Mouse (Mus musculus): ENCODE measurements around the gene Cdkl2. TPM values are rescaled to one million over a fixed set of nuclear protein-coding genes. Genes with fewer than 3 reads are reported as not detected.
A peak's percentile ranks its signal among the peaks of the same experiment; 100 is the strongest.

Cdkl2 gene
- 4.8 and 5.2 TPM in 2 replicates for polyA plus RNA-seq (2015; fragmentation: Nextera tagmentation; extraction: Ambion mirVana)

GRCm38 (mm10) chr5:92043783-92044182 lies at the start of gene Cdkl2:
TSS of gene Cdkl2 (minus strand) at chr5:92043883.
- Histone ChIP-seq H3K4me2 (peak within 1 kb of the TSS; percentile 91), H3K9ac (peak within 1 kb of the TSS; percentile 68), H3K27me3 (peaks cover 16% of the 10 kb centered on the region), H3K27ac (replicated peaks) (peak within 1 kb of the TSS; percentile 57; the same call in 1 of the 2 replicates), H3K9me3 (no peaks in the 10 kb centered on the region), H3K36me3 (no peaks in the 10 kb centered on the region), H3K4me3 (peak within 1 kb of the TSS; percentile 70), H3K4me1 (replicated peaks) (0 out of 2 replicates have a peak, but pooled peaks cover 5% of the 10 kb centered on the region)
- ATAC-seq (ENCODE audit: low read depth), result no peak
- 71% methylated on average over 4 of the region's 4 CpGs for WGBS

DNA sequence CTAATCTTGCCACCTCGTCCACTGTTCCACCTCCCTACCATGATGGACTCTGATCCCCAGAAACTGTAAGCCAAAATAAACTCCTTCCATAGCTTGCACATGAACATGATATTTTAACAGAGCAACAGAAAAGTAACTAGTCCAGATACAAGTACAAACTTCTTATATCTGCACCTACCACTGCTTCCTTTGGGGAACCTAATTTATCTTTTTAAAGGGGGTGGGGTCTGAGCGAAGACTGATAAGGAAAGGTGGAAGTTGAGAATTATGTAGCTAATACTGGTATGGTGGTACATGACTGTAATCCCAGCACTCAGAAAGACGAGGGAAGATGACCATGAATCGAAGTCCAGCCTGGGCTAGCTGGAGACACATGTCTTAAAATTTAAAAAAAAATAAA lies 43.8 kb upstream of the Cdkl2 start:
- Histone ChIP-seq H3K9ac (no peak overlapping the region), H3K27me3 (no peaks in the 10 kb centered on the region), H3K4me2 (no peak overlapping the region), H3K27ac (replicated peaks) (no peak overlapping the region), H3K36me3 (no peaks in the 10 kb centered on the region), H3K9me3 (no peaks in the 10 kb centered on the region), H3K4me3 (no peak overlapping the region), H3K4me1 (replicated peaks) (peaks cover under 1% of the 10 kb centered on the region; the same call in 1 of the 2 replicates)
- no peak for ATAC-seq (ENCODE audit: low read depth)
- WGBS, result 90% methylated on average over 4 of the region's 4 CpGs

GRCm38 (mm10) chr5:92085821-92086550 lies 42.3 kb upstream of the Cdkl2 start:
- WGBS, result 87% methylated on average over 7 of the region's 7 CpGs
- Histone ChIP-seq H3K36me3 (no peaks in the 10 kb centered on the region), H3K27ac (replicated peaks) (no peak overlapping the region), H3K4me2 (no peak overlapping the region), H3K4me1 (replicated peaks) (peaks cover 15% of the 10 kb centered on the region), H3K27me3 (no peaks in the 10 kb centered on the region), H3K9me3 (no peaks in the 10 kb centered on the region), H3K9ac (no peak overlapping the region), H3K4me3 (no peak overlapping the region)
- no peak for ATAC-seq (ENCODE audit: low read depth)

DNA sequence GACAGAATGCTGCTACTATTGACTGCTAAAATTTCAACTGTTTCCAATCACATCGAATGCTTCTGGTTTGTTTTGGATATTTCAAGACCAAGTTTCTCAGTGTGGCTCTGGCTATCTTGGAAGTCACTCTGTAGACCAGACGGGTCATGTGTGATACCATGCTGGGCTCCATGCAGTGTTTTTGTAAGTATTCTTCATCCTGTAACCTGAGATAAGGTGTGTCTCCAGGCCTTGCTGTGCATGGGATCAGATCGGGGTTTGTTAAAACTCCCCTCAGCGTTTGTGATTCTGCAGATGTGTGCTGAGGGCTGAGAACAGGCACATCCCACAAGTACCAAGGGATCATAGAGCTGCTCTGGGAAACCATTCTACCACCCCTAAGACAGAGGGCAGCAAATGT lies 41.6 kb upstream of the Cdkl2 start:
- 72% methylated on average over 4 of the region's 4 CpGs for WGBS

DNA sequence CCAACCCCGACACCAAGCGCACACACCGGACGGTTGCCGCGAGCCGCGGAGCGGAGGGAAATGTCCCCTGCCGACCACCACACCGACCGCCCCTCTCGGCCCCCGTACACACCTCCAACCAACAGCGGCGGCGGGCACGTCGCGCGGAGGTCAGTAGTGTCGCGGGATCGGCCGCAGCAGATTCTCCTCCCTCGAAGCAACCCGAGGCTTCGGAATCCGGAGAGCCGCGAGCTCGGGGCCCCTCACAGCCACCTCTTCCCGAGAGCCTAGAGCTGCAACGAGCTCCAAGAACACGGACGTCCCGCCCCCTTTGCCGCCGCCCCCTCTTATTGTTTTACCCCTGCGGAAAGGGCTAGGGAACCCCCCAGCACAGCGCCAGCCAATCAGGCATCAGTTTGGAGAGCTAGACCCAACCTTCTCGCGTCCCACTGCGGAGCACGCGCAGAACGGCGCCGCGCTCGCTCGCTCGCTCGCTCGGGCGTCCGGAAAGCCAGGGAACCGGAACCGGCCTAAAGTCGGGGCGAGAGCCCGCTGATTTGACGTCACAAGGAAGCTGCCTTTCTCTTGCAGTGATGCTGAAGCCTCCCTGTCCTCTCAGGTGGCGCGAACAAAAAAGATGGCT lies 39.8 kb upstream of the Cdkl2 start, which contains the start of gene G3bp2:
Gene G3bp2 (minus strand): TSS at position 303 of the 622 bp plus-strand sequence.
- WGBS, result under 1% methylated on average over 65 of the region's 65 CpGs
- H3K4me1 ChIP-seq (replicated peaks), result peaks cover 36% of the 10 kb centered on the region

More for the DNA sequence above, 41.6 kb upstream of the Cdkl2 start:
- no peaks in the 10 kb centered on the region for H3K9me3 ChIP-seq
- H3K9ac ChIP-seq, result no peak overlapping the region
- H3K36me3 ChIP-seq, result no peaks in the 10 kb centered on the region
- H3K27ac ChIP-seq (replicated peaks), result no peak overlapping the region
- no peak overlapping the region for H3K4me2 ChIP-seq
- H3K4me1 ChIP-seq (replicated peaks), result peaks cover 23% of the 10 kb centered on the region
- no peak for ATAC-seq (ENCODE audit: low read depth)
- H3K27me3 ChIP-seq, result no peaks in the 10 kb centered on the region
- H3K4me3 ChIP-seq, result no peak overlapping the region

DNA sequence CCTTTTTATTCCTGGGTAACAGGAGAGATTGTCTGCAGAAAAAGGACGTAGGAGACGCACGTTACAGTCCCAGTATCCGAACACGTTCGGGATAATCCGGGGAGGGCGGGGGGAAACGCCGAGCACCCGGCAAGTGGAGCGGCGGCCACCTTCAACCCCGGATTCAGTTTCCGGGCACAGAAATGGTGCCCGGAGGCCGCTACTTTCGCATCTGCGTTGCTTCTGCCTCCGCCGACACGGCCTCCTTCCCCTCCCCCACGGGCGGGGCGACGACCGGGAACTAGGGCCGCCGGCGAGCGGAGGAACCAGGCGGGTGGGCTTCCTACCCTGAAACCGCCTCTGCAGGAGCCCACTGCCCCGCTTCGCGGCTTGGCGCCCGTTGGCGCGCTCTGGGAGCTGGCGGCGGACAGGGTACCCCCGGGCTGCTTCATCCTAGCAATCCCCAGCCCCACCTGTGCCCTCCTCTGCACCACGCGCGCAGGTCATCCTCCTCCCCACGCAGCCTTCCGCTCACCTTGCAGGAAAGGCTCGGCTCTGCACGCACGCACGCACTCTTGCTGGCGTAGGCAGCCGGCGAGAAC lies 39.2 kb upstream of the Cdkl2 start:
- Histone ChIP-seq H3K4me1 (replicated peaks) (peaks cover 36% of the 10 kb centered on the region), H3K27me3 (no peaks in the 10 kb centered on the region), H3K27ac (replicated peaks) (peak overlapping the region; percentile 97), H3K4me2 (peak overlapping the region; percentile 57), H3K36me3 (no peaks in the 10 kb centered on the region), H3K4me3 (peak overlapping the region; percentile 82), H3K9me3 (no peaks in the 10 kb centered on the region), H3K9ac (peak overlapping the region; percentile 86)
- ATAC-seq (ENCODE audit: low read depth), result peak; percentile 83
- WGBS, result under 1% methylated on average over 54 of the region's 55 CpGs

More for the DNA sequence above, 39.8 kb upstream of the Cdkl2 start, which contains the start of gene G3bp2:
- H3K36me3 ChIP-seq, result no peaks in the 10 kb centered on the region
- peak within 1 kb of the TSS; percentile 86 for H3K9ac ChIP-seq
- no peaks in the 10 kb centered on the region for H3K27me3 ChIP-seq
- peak; percentile 97 for ATAC-seq (ENCODE audit: low read depth)
- peak within 1 kb of the TSS; percentile 82 for H3K4me3 ChIP-seq
- no peaks in the 10 kb centered on the region for H3K9me3 ChIP-seq
- peak within 1 kb of the TSS; percentile 97 for H3K27ac ChIP-seq (replicated peaks)
- H3K4me2 ChIP-seq, result peak within 1 kb of the TSS; percentile 57

DNA sequence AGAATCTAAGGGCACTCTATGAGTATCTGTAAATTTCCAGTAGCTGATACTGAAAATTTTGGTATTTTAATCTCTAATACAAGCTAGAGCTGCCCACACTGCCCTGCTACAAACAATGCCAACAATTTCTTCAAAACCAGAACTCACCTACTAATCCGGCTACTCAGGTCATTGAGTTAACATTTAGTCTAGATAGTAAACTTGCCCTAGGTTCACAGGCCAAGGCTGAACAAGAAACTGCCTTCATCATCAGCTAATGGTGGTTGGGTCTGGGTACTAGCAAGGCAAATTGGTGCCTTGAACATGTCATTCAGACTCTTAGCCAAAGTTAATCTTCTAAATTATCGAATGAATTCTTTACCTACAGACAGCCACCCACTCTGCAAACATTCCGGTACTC lies 37.6 kb upstream of the Cdkl2 start:
- H3K4me1 ChIP-seq (replicated peaks), result peaks cover 36% of the 10 kb centered on the region
- WGBS, result 79% methylated on average over 3 of the region's 3 CpGs
- peak overlapping the region; percentile 86 for H3K9ac ChIP-seq
- peaks cover 5% of the 10 kb centered on the region; the same call in 1 of the 2 replicates for H3K36me3 ChIP-seq
- H3K27ac ChIP-seq (replicated peaks), result no peak overlapping the region
- H3K27me3 ChIP-seq, result no peaks in the 10 kb centered on the region
- peak overlapping the region; percentile 57 for H3K4me2 ChIP-seq
- ATAC-seq (ENCODE audit: low read depth), result no peak
- peak overlapping the region; percentile 82 for H3K4me3 ChIP-seq
- H3K9me3 ChIP-seq, result no peaks in the 10 kb centered on the region

GRCm38 (mm10) chr5:92080400-92080799 lies 36.7 kb upstream of the Cdkl2 start:
- Histone ChIP-seq H3K27ac (replicated peaks) (no peak overlapping the region), H3K27me3 (no peaks in the 10 kb centered on the region), H3K36me3 (peaks cover 6% of the 10 kb centered on the region; the same call in 1 of the 2 replicates), H3K9me3 (no peaks in the 10 kb centered on the region), H3K4me2 (peak overlapping the region; percentile 57; the same call in 1 of the 2 replicates), H3K9ac (no peak overlapping the region), H3K4me3 (no peak overlapping the region), H3K4me1 (replicated peaks) (peaks cover 36% of the 10 kb centered on the region)
- 67% methylated on average over 1 of the region's 1 CpGs for WGBS
- ATAC-seq (ENCODE audit: low read depth), result no peak

DNA sequence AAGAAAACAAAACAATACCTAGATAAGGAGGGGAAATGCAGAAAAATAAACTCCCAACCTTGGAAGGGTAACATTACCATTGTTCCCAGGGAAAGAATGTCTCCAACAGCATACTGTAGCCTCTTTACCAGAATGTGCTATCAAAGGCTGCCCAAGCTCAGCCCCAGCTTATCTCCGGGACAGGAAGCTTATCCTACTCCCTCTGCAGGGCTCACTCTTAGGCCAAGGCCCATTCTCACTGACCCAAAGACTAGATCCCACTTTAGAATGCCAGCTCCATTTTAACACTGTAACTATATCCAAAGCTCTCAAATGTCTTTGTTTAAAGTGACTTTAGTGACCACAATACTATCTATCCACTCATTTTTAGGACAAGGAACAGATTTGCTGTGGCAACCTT lies 35.6 kb upstream of the Cdkl2 start:
- H3K27ac ChIP-seq (replicated peaks), result no peak overlapping the region
- no peak for ATAC-seq (ENCODE audit: low read depth)
- peaks cover 36% of the 10 kb centered on the region for H3K4me1 ChIP-seq (replicated peaks)
- no peak overlapping the region for H3K9ac ChIP-seq
- peaks cover 6% of the 10 kb centered on the region; the same call in 1 of the 2 replicates for H3K36me3 ChIP-seq
- H3K27me3 ChIP-seq, result no peaks in the 10 kb centered on the region
- 68% methylated on average over 1 of the region's 1 CpGs for WGBS
- no peaks in the 10 kb centered on the region for H3K9me3 ChIP-seq
- H3K4me3 ChIP-seq, result no peak overlapping the region
- H3K4me2 ChIP-seq, result no peak overlapping the region

DNA sequence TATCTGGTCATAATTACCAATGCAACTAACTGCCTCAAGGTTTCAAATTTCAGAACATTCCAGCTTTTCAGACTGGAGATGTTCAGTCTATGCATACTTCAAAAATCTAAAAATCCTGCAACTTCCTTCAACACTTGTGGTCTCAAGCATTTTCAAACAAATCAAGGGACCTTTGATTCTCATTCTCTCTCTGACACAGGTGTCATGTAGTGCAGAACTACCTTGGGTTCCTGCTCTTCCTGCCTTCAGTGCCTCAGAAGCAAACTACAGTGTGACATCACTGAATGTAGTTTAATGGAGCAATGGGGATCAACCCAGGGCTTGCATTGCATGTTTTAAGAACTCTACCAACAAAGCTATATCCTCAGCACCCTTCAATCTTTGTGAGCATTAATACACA lies 35.1 kb upstream of the Cdkl2 start:
- Histone ChIP-seq H3K9ac (no peak overlapping the region), H3K36me3 (peaks cover 6% of the 10 kb centered on the region; the same call in 1 of the 2 replicates), H3K4me1 (replicated peaks) (peaks cover 41% of the 10 kb centered on the region), H3K27ac (replicated peaks) (no peak overlapping the region), H3K9me3 (no peaks in the 10 kb centered on the region), H3K4me3 (no peak overlapping the region), H3K27me3 (no peaks in the 10 kb centered on the region), H3K4me2 (no peak overlapping the region)
- no peak for ATAC-seq (ENCODE audit: low read depth)

DNA sequence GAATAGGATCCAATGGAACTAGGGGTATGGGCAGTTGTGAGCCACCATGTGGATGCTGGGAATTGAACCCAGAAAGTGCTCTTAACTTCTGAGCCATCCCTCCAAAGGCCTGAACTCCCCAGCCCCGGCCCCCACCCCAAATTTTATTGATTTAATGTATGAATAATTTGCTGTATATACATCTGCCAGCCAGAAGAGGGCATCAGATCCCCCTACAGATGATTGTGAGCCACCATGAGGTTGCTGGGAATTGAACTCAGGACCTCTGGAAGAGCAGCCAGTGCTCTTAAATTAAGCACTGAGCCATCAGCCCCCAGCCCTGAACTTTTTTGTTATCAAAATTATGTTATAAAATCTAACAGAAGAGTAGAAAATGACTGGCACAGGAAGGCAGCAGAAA lies 32.6 kb upstream of the Cdkl2 start:
- no peak for ATAC-seq (ENCODE audit: low read depth)
- Histone ChIP-seq H3K27me3 (no peaks in the 10 kb centered on the region), H3K4me1 (replicated peaks) (peaks cover 29% of the 10 kb centered on the region), H3K9ac (no peak overlapping the region), H3K36me3 (peaks cover 15% of the 10 kb centered on the region), H3K27ac (replicated peaks) (no peak overlapping the region), H3K9me3 (no peaks in the 10 kb centered on the region), H3K4me3 (no peak overlapping the region), H3K4me2 (no peak overlapping the region)
- 95% methylated on average over 1 of the region's 1 CpGs for WGBS

GRCm38 (mm10) chr5:92074061-92074460 lies 30.4 kb upstream of the Cdkl2 start:
- ATAC-seq (ENCODE audit: low read depth), result no peak
- WGBS, result 92% methylated on average over 14 of the region's 14 CpGs
- Histone ChIP-seq H3K27ac (replicated peaks) (no peak overlapping the region), H3K4me1 (replicated peaks) (peaks cover 10% of the 10 kb centered on the region; the same call in 1 of the 2 replicates), H3K4me3 (no peak overlapping the region), H3K9ac (no peak overlapping the region), H3K9me3 (no peaks in the 10 kb centered on the region), H3K36me3 (peaks cover 28% of the 10 kb centered on the region), H3K27me3 (no peaks in the 10 kb centered on the region), H3K4me2 (no peak overlapping the region)
